Mouse (Mus musculus): Measurements from ENCODE around the gene Tent5b. TPM values are rescaled to one million over a fixed set of nuclear protein-coding genes. Genes with fewer than 3 reads are reported as not detected.
A peak's percentile ranks its signal among the peaks of the same experiment; 100 is the strongest.

Gene Tent5b
- polyA plus RNA-seq, 1 experiment = 0.30 TPM

- WGBS = 73% methylated on average over 3 of the region's 3 CpGs
- TF ChIP-seq POLR2A (IDR thresholded peaks at IDR 0.05; ENCODE audit: low read depth, low read length) = no peak
- TF ChIP-seq CTCF (IDR thresholded peaks at IDR 0.05; ENCODE audit: extremely low read depth, insufficient read depth, insufficient read length, insufficient replicate concordance) = no peak
- no peaks in the 10 kb centered on the region for H3K27me3 ChIP-seq (ENCODE audit: control insufficient read depth, insufficient read depth, low read length)
- no peak overlapping the region for H3K4me3 ChIP-seq (ENCODE audit: extremely low read depth, insufficient read depth, insufficient read length)
- no peak overlapping the region for H3K27ac ChIP-seq (ENCODE audit: insufficient read depth, low read length)
- no peaks in the 10 kb centered on the region for H3K36me3 ChIP-seq (ENCODE audit: control insufficient read depth, insufficient read depth, low read length)
- H3K4me1 ChIP-seq (ENCODE audit: control insufficient read depth, insufficient read depth, insufficient read length) = peaks cover 15% of the 10 kb centered on the region; the same call in 1 of the 2 replicates
- no peak for DNase-seq (ENCODE audit: low read depth in 1 of 2, low spot score in 2 of 2)
Measured at GRCm38 (mm10) chr4:133442194-133442593, 37.7 kb upstream of the Tent5b start.

- H3K4me1 ChIP-seq (ENCODE audit: control insufficient read depth, insufficient read depth, insufficient read length) = peaks cover 15% of the 10 kb centered on the region; the same call in 1 of the 2 replicates
- DNase-seq (ENCODE audit: low read depth in 1 of 2, low spot score in 2 of 2) = no peak
- H3K27ac ChIP-seq (ENCODE audit: insufficient read depth, low read length) = no peak overlapping the region
- no peaks in the 10 kb centered on the region for H3K36me3 ChIP-seq (ENCODE audit: control insufficient read depth, insufficient read depth, low read length)
- no peak for TF ChIP-seq POLR2A (IDR thresholded peaks at IDR 0.05; ENCODE audit: low read depth, low read length)
- TF ChIP-seq CTCF (IDR thresholded peaks at IDR 0.05; ENCODE audit: extremely low read depth, insufficient read depth, insufficient read length, insufficient replicate concordance) = no peak
- no peaks in the 10 kb centered on the region for H3K27me3 ChIP-seq (ENCODE audit: control insufficient read depth, insufficient read depth, low read length)
- WGBS = 71% methylated on average over 5 of the region's 5 CpGs
- no peak overlapping the region for H3K4me3 ChIP-seq (ENCODE audit: extremely low read depth, insufficient read depth, insufficient read length)
Measured at GRCm38 (mm10) chr4:133443085-133443484, 36.8 kb upstream of the Tent5b start.

- Histone ChIP-seq H3K4me3 (ENCODE audit: extremely low read depth, insufficient read depth, insufficient read length) (no peak overlapping the region), H3K36me3 (ENCODE audit: control insufficient read depth, insufficient read depth, low read length) (no peaks in the 10 kb centered on the region), H3K4me1 (ENCODE audit: control insufficient read depth, insufficient read depth, insufficient read length) (peaks cover 3% of the 10 kb centered on the region; the same call in 1 of the 2 replicates), H3K27me3 (ENCODE audit: control insufficient read depth, insufficient read depth, low read length) (no peaks in the 10 kb centered on the region), H3K27ac (ENCODE audit: insufficient read depth, low read length) (no peak overlapping the region)
- no peak for DNase-seq (ENCODE audit: low read depth in 1 of 2, low spot score in 2 of 2)
- TF ChIP-seq POLR2A (IDR thresholded peaks at IDR 0.05; ENCODE audit: low read depth, low read length) (no peak), CTCF (IDR thresholded peaks at IDR 0.05; ENCODE audit: extremely low read depth, insufficient read depth, insufficient read length, insufficient replicate concordance) (no peak)
- 87% methylated on average over 5 of the region's 5 CpGs for WGBS
Measured at GRCm38 (mm10) chr4:133445727-133446126, 34.2 kb upstream of the Tent5b start.

- WGBS = 67% methylated on average over 5 of the region's 5 CpGs
- H3K4me1 ChIP-seq (ENCODE audit: control insufficient read depth, insufficient read depth, insufficient read length) = no peaks in the 10 kb centered on the region; the same call in 1 of the 2 replicates
- H3K4me3 ChIP-seq (ENCODE audit: extremely low read depth, insufficient read depth, insufficient read length) = no peak overlapping the region
- H3K36me3 ChIP-seq (ENCODE audit: control insufficient read depth, insufficient read depth, low read length) = no peaks in the 10 kb centered on the region
- TF ChIP-seq POLR2A (IDR thresholded peaks at IDR 0.05; ENCODE audit: low read depth, low read length) (no peak), CTCF (IDR thresholded peaks at IDR 0.05; ENCODE audit: extremely low read depth, insufficient read depth, insufficient read length, insufficient replicate concordance) (no peak)
- H3K27me3 ChIP-seq (ENCODE audit: control insufficient read depth, insufficient read depth, low read length) = no peaks in the 10 kb centered on the region
- DNase-seq (ENCODE audit: low read depth in 1 of 2, low spot score in 2 of 2) = no peak
- no peak overlapping the region for H3K27ac ChIP-seq (ENCODE audit: insufficient read depth, low read length)
Measured at GRCm38 (mm10) chr4:133447366-133447765, 32.6 kb upstream of the Tent5b start.

DNA sequence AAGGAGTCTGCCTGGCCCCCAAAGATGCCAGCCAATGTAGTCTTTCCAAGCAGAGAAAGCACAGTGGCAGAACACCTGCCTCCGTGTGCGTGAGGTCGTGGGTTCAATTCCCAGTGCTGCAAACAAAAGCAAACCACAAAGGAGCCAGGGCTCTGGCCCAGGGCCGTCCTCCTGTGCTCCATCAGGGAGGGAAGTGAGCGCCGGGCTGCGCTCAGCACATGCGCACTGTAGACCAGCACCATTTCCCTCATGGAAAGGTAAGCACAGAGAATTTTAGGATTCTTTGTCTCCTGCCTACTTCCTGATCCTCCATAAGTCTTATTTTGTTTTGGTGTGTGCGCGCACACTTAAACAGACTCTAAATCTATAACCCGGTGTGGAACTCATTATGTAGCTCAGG lies 32.0 kb upstream of the Tent5b start:
- Histone ChIP-seq H3K4me3 (ENCODE audit: extremely low read depth, insufficient read depth, insufficient read length) (no peak overlapping the region), H3K4me1 (ENCODE audit: control insufficient read depth, insufficient read depth, insufficient read length) (no peaks in the 10 kb centered on the region; the same call in 1 of the 2 replicates), H3K36me3 (ENCODE audit: control insufficient read depth, insufficient read depth, low read length) (no peaks in the 10 kb centered on the region), H3K27me3 (ENCODE audit: control insufficient read depth, insufficient read depth, low read length) (no peaks in the 10 kb centered on the region), H3K27ac (ENCODE audit: insufficient read depth, low read length) (no peak overlapping the region)
- no peak for TF ChIP-seq POLR2A (IDR thresholded peaks at IDR 0.05; ENCODE audit: low read depth, low read length)
- TF ChIP-seq CTCF (IDR thresholded peaks at IDR 0.05; ENCODE audit: extremely low read depth, insufficient read depth, insufficient read length, insufficient replicate concordance) = no peak
- DNase-seq (ENCODE audit: low read depth in 1 of 2, low spot score in 2 of 2) = no peak
- 76% methylated on average over 11 of the region's 11 CpGs for WGBS

DNA sequence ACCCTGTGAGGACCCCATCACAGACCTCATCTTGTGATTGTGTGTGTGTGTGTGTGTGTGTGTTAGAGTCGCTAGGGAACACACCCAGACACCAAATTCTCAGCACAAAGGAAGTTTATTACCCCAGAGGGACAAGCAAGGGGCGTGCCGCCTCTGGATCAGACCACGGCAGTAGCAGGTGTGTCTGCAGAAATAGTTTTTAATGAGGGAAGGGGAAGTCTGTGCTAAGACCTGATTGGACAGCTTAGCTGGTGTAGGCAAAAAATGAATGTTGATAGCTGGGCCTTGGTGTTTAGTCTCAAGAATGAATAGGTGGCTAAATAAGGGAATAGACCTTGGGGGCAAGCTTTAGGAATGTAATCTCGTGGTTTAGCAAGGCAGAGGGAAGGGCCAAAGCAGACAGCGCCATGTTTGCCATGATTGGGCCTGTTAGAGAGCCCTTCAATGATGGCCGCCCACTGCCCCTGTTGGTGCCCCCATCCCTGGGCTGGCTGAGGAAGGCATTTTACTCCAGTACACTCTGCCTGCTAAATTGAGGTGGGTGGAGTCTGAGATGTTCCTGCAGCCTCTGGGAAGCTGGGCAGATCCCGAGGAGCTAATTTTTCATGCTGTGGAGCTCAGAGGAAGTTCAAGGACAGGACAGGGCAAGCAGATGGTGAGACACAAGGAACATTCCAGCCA lies 31.1 kb upstream of the Tent5b start:
- 47% methylated on average over 8 of the region's 8 CpGs for WGBS
- no peak for TF ChIP-seq POLR2A (IDR thresholded peaks at IDR 0.05; ENCODE audit: low read depth, low read length)
- TF ChIP-seq CTCF (IDR thresholded peaks at IDR 0.05; ENCODE audit: extremely low read depth, insufficient read depth, insufficient read length, insufficient replicate concordance) = no peak

GRCm38 (mm10) chr4:133449726-133450125 lies 30.2 kb upstream of the Tent5b start:
- TF ChIP-seq POLR2A (IDR thresholded peaks at IDR 0.05; ENCODE audit: low read depth, low read length) = no peak
- peak; percentile 86; the same call in 1 of the 2 replicates for TF ChIP-seq CTCF (IDR thresholded peaks at IDR 0.05; ENCODE audit: extremely low read depth, insufficient read depth, insufficient read length, insufficient replicate concordance)
- peak; percentile 23 to 40 for DNase-seq (ENCODE audit: low read depth in 1 of 2, low spot score in 2 of 2)
- Histone ChIP-seq H3K27me3 (ENCODE audit: control insufficient read depth, insufficient read depth, low read length) (no peaks in the 10 kb centered on the region), H3K4me1 (ENCODE audit: control insufficient read depth, insufficient read depth, insufficient read length) (no peaks in the 10 kb centered on the region; the same call in 1 of the 2 replicates), H3K36me3 (ENCODE audit: control insufficient read depth, insufficient read depth, low read length) (no peaks in the 10 kb centered on the region), H3K4me3 (ENCODE audit: extremely low read depth, insufficient read depth, insufficient read length) (no peak overlapping the region), H3K27ac (ENCODE audit: insufficient read depth, low read length) (no peak overlapping the region)
- WGBS = 23% methylated on average over 13 of the region's 13 CpGs

More for the DNA sequence above, 31.1 kb upstream of the Tent5b start:
- Histone ChIP-seq H3K4me1 (ENCODE audit: control insufficient read depth, insufficient read depth, insufficient read length) (no peaks in the 10 kb centered on the region; the same call in 1 of the 2 replicates), H3K36me3 (ENCODE audit: control insufficient read depth, insufficient read depth, low read length) (no peaks in the 10 kb centered on the region), H3K27me3 (ENCODE audit: control insufficient read depth, insufficient read depth, low read length) (no peaks in the 10 kb centered on the region), H3K4me3 (ENCODE audit: extremely low read depth, insufficient read depth, insufficient read length) (no peak overlapping the region), H3K27ac (ENCODE audit: insufficient read depth, low read length) (no peak overlapping the region)
- DNase-seq (ENCODE audit: low read depth in 1 of 2, low spot score in 2 of 2) = no peak

Data from spleen, adult 2 months (tissue).